Mouse (Mus musculus) kidney, embryonic 14.5 days (tissue): ENCODE measurements around the gene Lyrm1. TPM values are rescaled to one million over a fixed set of nuclear protein-coding genes. Genes with fewer than 3 reads are reported as not detected.

Experiments
- ATAC-seq: fragments of 200-750 bp; cut with Nextera tagmentation; 2 replicates; pipeline ENCODE4 v1.8.0; 2017; ENCODE audit warnings: moderate number of reproducible peaks, mild to moderate bottlenecking, moderate TSS enrichment, moderate library complexity; ENCODE audit not compliant: low FRiP score, low TSS enrichment
- H3K27ac ChIP-seq: fragments of 300-500 bp; sonication (generic); 2 replicates; pipeline ENCODE4 v1.5.1; 2014; ENCODE audit warnings: low read depth, mild to moderate bottlenecking, low read length, moderate library complexity, mixed read lengths
- H3K27me3 ChIP-seq: fragments of 300-500 bp; sonication (generic); 2 replicates; pipeline ENCODE4 v1.6.1; 2014; ENCODE audit warnings: mild to moderate bottlenecking, low read length; ENCODE audit not compliant: control insufficient read depth, insufficient read depth
- H3K36me3 ChIP-seq: fragments of 300-500 bp; sonication (generic); 2 replicates; pipeline ENCODE4 v1.6.1; 2014; ENCODE audit warnings: low read length, mixed read lengths; ENCODE audit not compliant: control insufficient read depth, insufficient read depth
- H3K4me1 ChIP-seq: fragments of 300-500 bp; sonication (generic); 2 replicates; pipeline ENCODE4 v1.6.1; 2014; ENCODE audit warnings: low read length, mixed read lengths; ENCODE audit not compliant: control insufficient read depth, insufficient read depth
- H3K4me2 ChIP-seq: fragments of 300-500 bp; sonication (generic); replicated peaks from 2 replicates; pipeline ENCODE4 v1.6.1; 2014; ENCODE audit warnings: low read depth, mild to moderate bottlenecking, low read length
- H3K4me3 ChIP-seq: fragments of 300-500 bp; sonication (generic); 2 replicates; pipeline ENCODE4 v1.5.1; 2014; ENCODE audit warnings: mild to moderate bottlenecking, low read length
- H3K9ac ChIP-seq: fragments of 300-500 bp; sonication (generic); 2 replicates; pipeline ENCODE4 v1.6.1; 2014; ENCODE audit warnings: low read depth, mild to moderate bottlenecking, low read length, moderate library complexity
- H3K9me3 ChIP-seq: fragments of 300-500 bp; sonication (generic); 2 replicates; pipeline ENCODE4 v1.6.1; 2016; ENCODE audit warnings: low read length; ENCODE audit not compliant: control insufficient read depth
- WGBS: fragments of 180-500 bp; shearing (Covaris S2); extraction: QIAGEN DNeasy Blood & Tissue Kit; methylation state at CpG from one replicate; pipeline ENCODE4 v1.1.7; 2014; 5-methylcytosine and 5-hydroxymethylcytosine counted together
- polyA plus RNA-seq: library from polyadenylated mRNA; unstranded; fragments of >200 nt; fragmentation: Nextera tagmentation; extraction: Ambion mirVana; gene quantifications from 2 replicates; pipeline ENCODE4 v1.2.1, GENCODE M21; 2014

Gene Lyrm1
- polyA plus RNA-seq, 1 experiment from 2014 or later, result 8.3 TPM

DNA sequence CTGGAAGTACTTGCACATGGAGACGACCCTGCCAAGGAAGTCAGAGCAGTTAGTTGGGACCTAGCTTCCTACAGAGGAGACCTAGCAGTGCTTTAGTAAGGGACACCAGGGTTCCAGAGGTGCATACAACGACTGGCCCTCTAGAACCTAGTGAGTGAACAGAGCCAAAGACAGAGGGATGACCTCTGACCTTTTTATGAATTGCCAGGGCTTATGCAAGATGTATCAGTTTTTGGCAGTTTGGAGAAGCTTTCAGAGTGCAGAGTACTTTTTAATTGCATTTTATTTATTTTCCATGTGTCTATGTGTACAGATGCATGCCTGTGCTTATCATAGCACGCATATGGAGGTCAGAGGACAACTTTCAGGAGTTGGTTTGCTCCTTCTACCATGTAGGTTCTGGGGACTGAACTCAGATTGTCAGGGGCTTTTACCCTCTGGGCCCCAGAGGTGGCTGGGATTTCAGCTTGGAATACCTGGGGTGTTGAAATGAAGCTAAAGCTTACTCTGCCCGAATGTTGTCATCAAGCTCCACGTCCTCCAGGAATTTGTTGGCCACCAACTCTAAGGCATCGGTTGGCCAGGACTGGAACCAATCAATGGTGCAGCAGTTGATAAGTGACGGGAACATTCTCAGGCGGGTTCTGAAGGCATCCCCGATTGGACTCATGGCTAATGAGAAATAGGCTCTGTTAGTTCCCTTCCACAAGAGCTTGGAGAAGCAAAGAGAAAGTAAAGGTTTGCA is 70.2 kb downstream of the Lyrm1 start:
- Histone ChIP-seq H3K27ac (no peak overlapping the region), H3K4me3 (no peak overlapping the region), H3K9me3 (no peaks in the 10 kb centered on the region), H3K4me1 (no peaks in the 10 kb centered on the region), H3K36me3 (no peaks in the 10 kb centered on the region), H3K4me2 (no peak overlapping the region), H3K9ac (no peak overlapping the region), H3K27me3 (no peaks in the 10 kb centered on the region)
- WGBS, result 90% methylated on average over 9 of the region's 9 CpGs
- ATAC-seq, result no peak

DNA sequence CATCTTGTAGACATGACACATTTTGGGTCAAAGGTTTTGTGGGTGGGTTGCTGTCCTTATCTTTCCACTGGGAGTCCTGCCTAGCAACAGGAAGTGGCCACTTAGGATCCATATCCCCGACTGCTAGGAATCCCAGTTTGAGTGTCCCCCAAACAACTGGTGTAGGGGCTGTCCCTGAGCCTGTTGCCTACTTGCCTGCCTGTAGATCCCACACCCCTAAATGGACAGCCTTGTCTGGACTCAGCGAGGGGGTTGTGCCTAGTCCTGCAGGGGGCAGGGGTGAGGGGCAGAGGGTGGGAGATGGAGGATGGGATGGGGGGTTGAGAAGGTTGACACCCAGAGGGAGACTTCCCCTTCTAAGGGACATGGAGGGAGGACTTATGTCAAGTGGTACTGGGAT is 73.7 kb downstream of the Lyrm1 start:
- no peak for ATAC-seq
- WGBS, result 76% methylated on average over 2 of the region's 2 CpGs
- no peaks in the 10 kb centered on the region for H3K36me3 ChIP-seq

DNA sequence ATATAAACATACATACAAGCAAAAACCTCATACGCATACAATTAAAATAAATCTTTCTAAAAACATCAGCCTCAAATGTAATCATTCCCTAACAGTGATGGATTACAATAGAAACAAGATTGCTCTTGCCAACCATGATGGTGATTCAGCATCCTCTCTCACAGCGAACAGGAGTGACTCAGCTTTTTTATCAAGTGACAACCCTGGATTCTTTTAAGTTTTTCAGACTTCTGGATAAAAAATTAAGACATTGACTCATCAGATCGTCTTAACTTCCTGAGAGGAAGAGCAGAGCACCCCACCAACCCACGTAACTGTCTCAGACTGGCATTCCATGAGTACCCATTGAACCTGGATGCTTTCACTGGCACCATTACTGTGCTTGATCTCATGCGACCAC is 78.6 kb downstream of the Lyrm1 start:
- Histone ChIP-seq H3K4me3 (no peak overlapping the region), H3K36me3 (no peaks in the 10 kb centered on the region), H3K9ac (no peak overlapping the region), H3K4me2 (no peak overlapping the region), H3K9me3 (no peaks in the 10 kb centered on the region), H3K27ac (no peak overlapping the region), H3K27me3 (no peaks in the 10 kb centered on the region), H3K4me1 (no peaks in the 10 kb centered on the region)
- 82% methylated on average over 5 of the region's 5 CpGs for WGBS
- ATAC-seq, result no peak

More for the DNA sequence above, 73.7 kb downstream of the Lyrm1 start:
- Histone ChIP-seq H3K4me3 (no peak overlapping the region), H3K4me1 (no peaks in the 10 kb centered on the region), H3K9me3 (no peaks in the 10 kb centered on the region), H3K4me2 (no peak overlapping the region), H3K9ac (no peak overlapping the region), H3K27ac (no peak overlapping the region), H3K27me3 (no peaks in the 10 kb centered on the region)

DNA sequence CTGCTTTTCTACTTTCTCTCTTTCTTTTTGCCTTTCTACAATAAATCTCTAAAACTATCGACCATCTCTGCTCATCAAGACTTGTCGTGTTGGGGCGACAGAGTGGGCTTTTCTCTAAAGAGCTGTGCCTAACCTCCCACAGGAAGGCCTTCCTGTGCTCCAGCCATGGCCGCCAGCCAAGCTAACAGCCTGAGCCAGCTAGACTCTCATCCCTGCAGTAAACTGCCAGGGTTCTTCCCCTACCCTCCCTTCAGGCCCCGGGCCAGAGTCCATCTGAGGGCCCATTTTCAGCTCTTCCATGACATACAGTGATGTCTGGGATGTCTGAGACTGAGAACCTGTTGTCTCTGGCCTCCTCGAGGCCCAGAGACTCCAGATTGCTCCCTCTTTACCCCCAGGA is 80.6 kb downstream of the Lyrm1 start:
- no peak for ATAC-seq

DNA sequence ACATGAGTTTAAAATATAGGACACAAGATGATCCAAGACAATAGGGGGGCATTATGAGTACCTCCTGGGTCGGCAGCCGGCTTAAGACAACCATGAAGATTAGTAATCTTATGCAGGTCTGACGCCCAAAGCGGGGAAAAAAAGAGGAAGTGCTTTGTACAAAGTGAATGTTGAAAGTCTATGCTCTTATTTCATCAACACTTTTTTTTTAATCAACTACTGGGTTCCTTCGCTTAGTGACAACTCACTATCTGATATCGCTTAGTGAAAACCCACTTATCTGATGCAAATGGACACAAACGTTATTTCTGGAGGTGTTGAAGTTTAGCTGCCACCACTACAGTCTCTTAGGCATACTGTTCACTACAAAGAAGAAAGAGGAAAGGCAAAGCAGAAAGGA is 81.9 kb downstream of the Lyrm1 start:
- Histone ChIP-seq H3K4me3 (no peak overlapping the region), H3K27ac (no peak overlapping the region), H3K27me3 (no peaks in the 10 kb centered on the region), H3K4me2 (no peak overlapping the region), H3K9me3 (no peaks in the 10 kb centered on the region), H3K36me3 (no peaks in the 10 kb centered on the region), H3K9ac (no peak overlapping the region), H3K4me1 (no peaks in the 10 kb centered on the region)
- 92% methylated on average over 7 of the region's 7 CpGs for WGBS
- ATAC-seq, result no peak

More for the DNA sequence above, 80.6 kb downstream of the Lyrm1 start:
- H3K27me3 ChIP-seq, result no peaks in the 10 kb centered on the region
- H3K9me3 ChIP-seq, result no peaks in the 10 kb centered on the region
- no peak overlapping the region for H3K9ac ChIP-seq
- H3K4me3 ChIP-seq, result no peak overlapping the region
- WGBS, result 84% methylated on average over 6 of the region's 6 CpGs
- no peaks in the 10 kb centered on the region for H3K36me3 ChIP-seq
- H3K4me2 ChIP-seq, result no peak overlapping the region
- no peaks in the 10 kb centered on the region for H3K4me1 ChIP-seq
- no peak overlapping the region for H3K27ac ChIP-seq

DNA sequence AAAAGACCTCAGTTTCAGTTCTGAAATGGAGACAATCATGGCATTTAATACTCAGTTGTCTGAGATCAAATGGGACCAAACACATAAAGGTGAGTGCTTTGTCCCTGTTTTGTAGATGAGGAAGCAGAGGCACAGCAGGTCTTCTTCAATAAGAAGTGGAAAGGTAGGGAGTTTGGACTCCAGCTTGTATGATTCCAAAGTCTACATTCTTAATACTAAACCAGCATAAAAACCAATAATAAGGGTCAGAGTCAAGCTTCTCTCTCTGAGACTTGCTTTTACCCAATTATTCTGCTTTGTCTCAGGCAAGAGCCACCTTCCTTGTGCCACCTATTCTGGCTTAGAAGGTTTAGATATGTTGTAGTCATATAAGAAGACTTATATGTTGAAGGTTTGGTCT is 82.9 kb downstream of the Lyrm1 start:
- Histone ChIP-seq H3K9me3 (no peaks in the 10 kb centered on the region), H3K27ac (no peak overlapping the region), H3K4me3 (no peak overlapping the region), H3K4me1 (no peaks in the 10 kb centered on the region), H3K36me3 (no peaks in the 10 kb centered on the region), H3K9ac (no peak overlapping the region), H3K27me3 (no peaks in the 10 kb centered on the region), H3K4me2 (no peak overlapping the region)
- ATAC-seq, result no peak

DNA sequence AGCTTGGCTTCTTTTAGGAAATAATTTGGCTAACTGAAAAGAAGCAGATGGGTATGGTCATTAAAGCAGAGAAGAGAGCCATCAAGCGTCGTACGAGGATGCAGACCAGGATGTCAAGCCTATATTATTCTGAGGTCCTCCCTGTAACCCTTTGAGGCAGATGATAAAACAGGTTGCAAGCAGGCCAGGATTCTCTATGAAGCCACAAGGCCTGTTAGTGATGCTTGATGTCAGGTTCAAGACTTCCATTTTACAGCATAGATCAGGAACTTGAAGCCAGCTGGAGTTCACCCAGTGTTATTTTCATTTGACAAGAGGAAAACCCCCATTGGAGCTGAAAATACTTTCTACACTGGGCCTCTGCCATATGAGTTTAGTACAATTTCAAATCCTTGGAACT is 84.5 kb downstream of the Lyrm1 start:
- H3K9ac ChIP-seq, result no peak overlapping the region
- H3K9me3 ChIP-seq, result no peaks in the 10 kb centered on the region
- no peaks in the 10 kb centered on the region for H3K27me3 ChIP-seq
- H3K4me1 ChIP-seq, result no peaks in the 10 kb centered on the region
- WGBS, result 76% methylated on average over 3 of the region's 3 CpGs
- H3K4me3 ChIP-seq, result no peak overlapping the region
- no peak for ATAC-seq
- H3K4me2 ChIP-seq, result no peak overlapping the region
- no peaks in the 10 kb centered on the region for H3K36me3 ChIP-seq
- H3K27ac ChIP-seq, result no peak overlapping the region

DNA sequence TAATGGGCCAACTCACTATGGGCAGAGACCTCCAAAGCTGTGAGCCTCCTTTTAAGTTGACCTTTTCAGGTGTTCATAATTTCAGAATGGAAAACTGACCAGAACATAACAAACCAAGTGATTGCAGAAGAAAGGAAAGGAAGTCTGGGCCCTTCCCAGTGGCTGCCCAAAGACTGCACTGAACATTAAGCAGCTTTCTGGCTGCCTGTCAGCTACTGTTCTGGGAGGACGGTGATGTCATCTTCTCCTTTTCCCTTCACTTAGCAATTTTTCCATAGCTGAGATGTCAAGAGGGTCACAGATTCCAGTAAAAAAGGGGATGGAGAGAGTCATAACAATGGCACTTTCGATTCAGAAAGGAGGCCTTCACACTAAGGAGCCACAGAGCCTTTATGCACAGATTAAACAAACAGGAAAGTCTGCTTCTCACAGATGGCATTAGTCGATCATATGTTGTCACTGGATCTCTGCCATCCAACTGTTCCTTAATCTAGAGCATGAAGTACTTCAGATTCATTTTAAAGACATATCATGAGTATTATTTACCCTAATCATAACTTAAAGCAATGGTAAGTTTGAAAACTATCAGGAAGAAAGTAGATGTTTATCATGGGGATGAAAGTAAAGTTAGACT is 89.7 kb downstream of the Lyrm1 start:
- no peaks in the 10 kb centered on the region for H3K36me3 ChIP-seq
- H3K4me3 ChIP-seq, result no peak overlapping the region
- no peaks in the 10 kb centered on the region for H3K27me3 ChIP-seq
- no peaks in the 10 kb centered on the region for H3K9me3 ChIP-seq
- no peaks in the 10 kb centered on the region for H3K4me1 ChIP-seq
- H3K9ac ChIP-seq, result no peak overlapping the region
- WGBS, result 82% methylated on average over 3 of the region's 3 CpGs
- H3K27ac ChIP-seq, result no peak overlapping the region
- no peak for ATAC-seq
- H3K4me2 ChIP-seq, result no peak overlapping the region

DNA sequence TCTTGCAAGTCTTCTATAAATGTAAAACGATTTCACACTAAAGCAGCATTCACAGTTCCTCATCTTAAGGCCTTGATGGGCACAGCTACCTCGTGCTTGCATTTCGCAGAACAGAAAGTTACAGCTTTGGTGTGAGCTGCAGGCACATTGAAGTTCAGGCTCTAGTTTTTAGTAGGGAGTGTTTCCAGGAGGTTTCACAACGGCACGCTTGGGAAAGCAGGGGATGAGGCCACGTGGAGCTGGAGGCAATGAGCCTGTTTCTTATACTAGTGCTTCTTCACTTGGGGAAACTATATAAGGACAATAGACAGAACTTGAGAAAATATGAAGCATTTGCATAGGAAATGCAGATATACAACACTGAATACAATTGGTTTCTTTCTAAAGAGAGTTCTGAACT is 101.4 kb downstream of the Lyrm1 start:
- Histone ChIP-seq H3K4me1 (no peaks in the 10 kb centered on the region), H3K4me3 (no peak overlapping the region), H3K27ac (no peak overlapping the region), H3K4me2 (no peak overlapping the region), H3K9me3 (no peaks in the 10 kb centered on the region), H3K9ac (no peak overlapping the region), H3K27me3 (no peaks in the 10 kb centered on the region), H3K36me3 (no peaks in the 10 kb centered on the region)
- no peak for ATAC-seq
- 66% methylated on average over 6 of the region's 6 CpGs for whole genome bisulfite sequencing
